Mouse (Mus musculus): ENCODE measurements around the gene Skap2. TPM values are rescaled to one million over a fixed set of nuclear protein-coding genes. Genes with fewer than 3 reads are reported as not detected.

Gene Skap2
- 27.1 TPM for polyA plus RNA-seq (2017; shearing (Covaris generic))

DNA sequence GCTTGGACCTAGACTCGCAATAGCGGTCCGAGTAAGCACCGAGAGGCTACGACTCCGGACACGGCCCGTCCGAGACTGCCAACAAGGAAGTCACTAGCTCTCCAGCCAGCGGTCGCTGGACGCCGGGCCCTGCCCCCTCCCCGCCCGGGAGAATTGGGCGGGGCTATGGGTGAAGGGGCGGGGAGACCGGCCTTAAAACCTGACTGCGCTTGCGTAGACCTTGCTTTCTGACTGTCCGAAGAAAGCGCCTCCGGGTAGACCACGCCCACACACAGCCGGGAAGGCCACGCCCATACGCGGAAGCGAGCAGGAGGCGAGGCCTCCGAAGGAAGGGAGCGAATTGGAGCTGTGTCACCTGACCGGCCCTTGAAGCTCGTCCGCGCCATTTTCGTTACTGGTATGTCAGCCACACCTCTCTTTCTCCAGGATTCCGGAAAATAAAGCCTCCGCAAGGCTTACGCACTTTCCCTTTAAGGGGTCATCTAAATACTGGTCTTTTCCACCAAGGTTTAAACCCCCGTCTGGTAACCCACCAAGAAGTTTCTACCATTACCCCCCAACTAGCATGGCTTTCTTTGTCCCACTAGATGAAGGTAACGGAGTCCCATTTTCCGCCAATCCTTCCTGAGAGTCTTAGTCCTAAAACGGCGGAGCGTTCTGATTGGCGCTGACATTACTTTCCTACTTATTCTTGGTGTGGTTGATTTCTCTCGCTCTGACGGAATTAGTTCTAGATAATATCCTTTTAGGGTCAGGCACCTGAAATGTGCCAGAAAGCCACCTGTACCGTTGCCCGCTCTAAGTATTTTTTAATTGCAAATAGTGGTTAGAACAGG is at the start of gene Skap2:
Skap2 (minus strand) TSS at position 141 of the 836 bp plus-strand sequence.

Other genes starting within 250 kb of the Skap2 start
- not detected for gene Hoxa1, start 145.8 kb upstream of the Skap2 start, polyA plus RNA-seq (2017; shearing (Covaris generic))
- not detected for gene Hoxa2, start 152.3 kb upstream of the Skap2 start, polyA plus RNA-seq (2017; shearing (Covaris generic))
- gene 5730596B20Rik, start 164.9 kb upstream of the Skap2 start, polyA plus RNA-seq (2017; shearing (Covaris generic)): not detected
- gene Hoxa4, start 179.2 kb upstream of the Skap2 start, polyA plus RNA-seq (2017; shearing (Covaris generic)): not detected
- not detected for gene Hoxa5, start 192.0 kb upstream of the Skap2 start, polyA plus RNA-seq (2017; shearing (Covaris generic))
- gene Hoxa6, start 196.2 kb upstream of the Skap2 start, polyA plus RNA-seq (2017; shearing (Covaris generic)): not detected
- gene Hoxa3, start 200.8 kb upstream of the Skap2 start, polyA plus RNA-seq (2017; shearing (Covaris generic)): not detected
- gene Gm28308, start 200.8 kb upstream of the Skap2 start, polyA plus RNA-seq (2017; shearing (Covaris generic)): not detected
- not detected for gene Hoxa7, start 209.3 kb upstream of the Skap2 start, polyA plus RNA-seq (2017; shearing (Covaris generic))
- not detected for gene Hoxa9, start 218.5 kb upstream of the Skap2 start, polyA plus RNA-seq (2017; shearing (Covaris generic))
- gene Hoxa10, start 228.3 kb upstream of the Skap2 start, polyA plus RNA-seq (2017; shearing (Covaris generic)): not detected
- not detected for gene Hoxa11, start 233.3 kb upstream of the Skap2 start, polyA plus RNA-seq (2017; shearing (Covaris generic))
- not detected for gene Hoxa13, start 248.3 kb upstream of the Skap2 start, polyA plus RNA-seq (2017; shearing (Covaris generic))

All from activated CD4-positive, CD25-positive, alpha-beta regulatory T cell, adult 9 weeks (primary cell).